Mouse (Mus musculus): ENCODE results near the gene Itgb1. TPM values are rescaled to one million over a fixed set of nuclear protein-coding genes. Genes with fewer than 3 reads are reported as not detected.

The Itgb1 gene
- 100 to 1,000 TPM; 468 to 526 TPM for polyA plus RNA-seq (2017; shearing (Covaris generic))

GRCm38 (mm10) chr8:128685507-128686428 lies at the start of gene Itgb1:
TSS of gene Itgb1 (plus strand) at chr8:128685654.

Other genes with a start within 250 kb of the Itgb1 start
- gene Gm3952, start 113.0 kb downstream of the Itgb1 start, polyA plus RNA-seq (2017; shearing (Covaris generic)): not detected

Measured in activated CD4-positive, CD25-positive, alpha-beta regulatory T cell (primary cell).